Mouse (Mus musculus): ENCODE measurements around the gene Gse1. TPM values are rescaled to one million over a fixed set of nuclear protein-coding genes. Genes with fewer than 3 reads are reported as not detected.

Gse1 gene
- total and polyA plus RNA-seq, 3 experiments = 23.6 to 128 (median 66.9) TPM

GRCm38 (mm10) chr8:120569123-120569522, 340.9 kb downstream of the Gse1 start:
- no peaks in the 10 kb centered on the region for H3K27me3 ChIP-seq (ENCODE audit: control insufficient read depth in 1 of 2, insufficient read depth in 2 of 2, low read length in 2 of 2)
- peaks cover 8 to 29% of the 10 kb centered on the region in 2 experiments for H3K36me3 ChIP-seq (ENCODE audit: control insufficient read depth in 1 of 2, insufficient read depth in 2 of 2, low read length in 2 of 2)
- no peak overlapping the region for H3K4me3 ChIP-seq (ENCODE audit: control insufficient read depth in 1 of 2, insufficient read depth in 1 of 2, low read depth in 2 of 2, low read length in 2 of 2)
- peaks cover 3% of the 10 kb centered on the region for H3K79me2 ChIP-seq (ENCODE audit: control insufficient read depth, insufficient read depth, low read length, poor library complexity)
- peaks cover 0 to 5% of the 10 kb centered on the region in 2 experiments; a peak in 2 of 4 replicates for H3K4me1 ChIP-seq (ENCODE audit: control insufficient read depth in 1 of 2, insufficient read depth in 2 of 2, low read length in 2 of 2)
- H3K9me3 ChIP-seq (replicated peaks; ENCODE audit: insufficient read depth, low read length) = no peaks in the 10 kb centered on the region
- no peak overlapping the region for H3K27ac ChIP-seq (ENCODE audit: control insufficient read depth, low read depth, low read length)
- TF ChIP-seq CTCF (IDR thresholded peaks at IDR 0.05 in 2 of 3, conservative IDR thresholded peaks at IDR 0.05 in 1 of 3; ENCODE audit: control insufficient read depth in 1 of 3, insufficient read depth in 1 of 3, low read depth in 2 of 3, low read length in 3 of 3, poor library complexity in 1 of 3, severe bottlenecking in 1 of 3) (no peak), POLR2AphosphoS2 (IDR thresholded peaks at IDR 0.05; ENCODE audit: low read length) (no peak), KAT2A (conservative IDR thresholded peaks at IDR 0.05; ENCODE audit: low read depth, low read length) (no peak), ZC3H11A (IDR thresholded peaks at IDR 0.05; ENCODE audit: low read depth, low read length) (no peak), RCOR1 (IDR thresholded peaks at IDR 0.05; ENCODE audit: low read depth, low read length) (no peak), TCF12 (IDR thresholded peaks at IDR 0.05; ENCODE audit: low read depth, low read length) (no peak), GATA1 (IDR thresholded peaks at IDR 0.05; ENCODE audit: low read depth, low read length) (no peak), GABPA (IDR thresholded peaks at IDR 0.05; ENCODE audit: low read depth, low read length) (no peak), MAZ (IDR thresholded peaks at IDR 0.05; ENCODE audit: low read depth, low read length) (no peak), POLR2AphosphoS5 (IDR thresholded peaks at IDR 0.05; ENCODE audit: borderline replicate concordance, low read depth, low read length) (no peak), MAFK (IDR thresholded peaks at IDR 0.05; ENCODE audit: borderline replicate concordance, low read depth, low read length) (no peak), E2F4 (IDR thresholded peaks at IDR 0.05; ENCODE audit: borderline replicate concordance, low read depth, low read length) (no peak), SMC3 (IDR thresholded peaks at IDR 0.05; ENCODE audit: low read depth, low read length) (no peak), NELFE (IDR thresholded peaks at IDR 0.05; ENCODE audit: low read depth, low read length) (no peak), BHLHE40 (IDR thresholded peaks at IDR 0.05; ENCODE audit: borderline replicate concordance, low read depth, low read length) (no peak), ETS1 (IDR thresholded peaks at IDR 0.05; ENCODE audit: low read depth, low read length) (no peak)
- no peak overlapping the region for H3K9ac ChIP-seq (ENCODE audit: control insufficient read depth, low read depth, low read length, poor library complexity, severe bottlenecking)
- no peak for DNase-seq (ENCODE audit: low read depth, low spot score)

- DNase-seq (ENCODE audit: low read depth, low spot score) = peak; percentile 74
- no peaks in the 10 kb centered on the region for H3K27me3 ChIP-seq (ENCODE audit: control insufficient read depth in 1 of 2, insufficient read depth in 2 of 2, low read length in 2 of 2)
- H3K4me3 ChIP-seq (ENCODE audit: control insufficient read depth in 1 of 2, insufficient read depth in 1 of 2, low read depth in 2 of 2, low read length in 2 of 2) = no peak overlapping the region
- no peaks in the 10 kb centered on the region for H3K9me3 ChIP-seq (replicated peaks; ENCODE audit: insufficient read depth, low read length)
- H3K4me1 ChIP-seq (ENCODE audit: control insufficient read depth in 1 of 2, insufficient read depth in 2 of 2, low read length in 2 of 2) = no peaks in the 10 kb centered on the region
- peaks cover 0 to 27% of the 10 kb centered on the region in 2 experiments; a peak in 2 of 4 replicates for H3K36me3 ChIP-seq (ENCODE audit: control insufficient read depth in 1 of 2, insufficient read depth in 2 of 2, low read length in 2 of 2)
- no peak; a peak in 1 of 4 replicates for TF ChIP-seq POLR2A (IDR thresholded peaks at IDR 0.05; ENCODE audit: control insufficient read depth in 1 of 2, insufficient read depth in 1 of 2, low read depth in 1 of 2, low read length in 2 of 2, poor library complexity in 1 of 2)
- 0 out of 2 replicates have a peak, but pooled peaks have one; percentile 32 for TF ChIP-seq ELF1 (IDR thresholded peaks at IDR 0.05; ENCODE audit: low read depth, low read length)
- no peak for TF ChIP-seq E2F4 (IDR thresholded peaks at IDR 0.05; ENCODE audit: borderline replicate concordance, low read depth, low read length)
- TF ChIP-seq MYC (IDR thresholded peaks at IDR 0.05; ENCODE audit: low read depth, low read length) = no peak
- peak; percentile 30 for TF ChIP-seq RAD21 (IDR thresholded peaks at IDR 0.05; ENCODE audit: low read depth, low read length)
- TF ChIP-seq SMC3 (IDR thresholded peaks at IDR 0.05; ENCODE audit: low read depth, low read length) = peak; percentile 67
- TF ChIP-seq NELFE (IDR thresholded peaks at IDR 0.05; ENCODE audit: low read depth, low read length) = no peak
- 0 out of 2 replicates have a peak, but pooled peaks have one; percentile 18 for TF ChIP-seq ZC3H11A (IDR thresholded peaks at IDR 0.05; ENCODE audit: low read depth, low read length)
- TF ChIP-seq MAZ (IDR thresholded peaks at IDR 0.05; ENCODE audit: low read depth, low read length) = no peak
- no peak for TF ChIP-seq MXI1 (IDR thresholded peaks at IDR 0.05; ENCODE audit: low read depth, low read length)
- TF ChIP-seq CTCF (IDR thresholded peaks at IDR 0.05 in 2 of 3, conservative IDR thresholded peaks at IDR 0.05 in 1 of 3; ENCODE audit: control insufficient read depth in 1 of 3, insufficient read depth in 1 of 3, low read depth in 2 of 3, low read length in 3 of 3, poor library complexity in 1 of 3, severe bottlenecking in 1 of 3) = peak; percentile 76 to 97 (median 90)
- no peak for TF ChIP-seq NRF1 (IDR thresholded peaks at IDR 0.05; ENCODE audit: insufficient read depth, low read depth, low read length, poor library complexity, severe bottlenecking)
- TF ChIP-seq MAX (IDR thresholded peaks at IDR 0.05; ENCODE audit: low read length) = no peak
- no peak for TF ChIP-seq ZKSCAN1 (IDR thresholded peaks at IDR 0.05; ENCODE audit: low read depth, low read length)
- TF ChIP-seq SIN3A (IDR thresholded peaks at IDR 0.05; ENCODE audit: low read length) = peak; percentile 39; the same call in 1 of the 2 replicates
- TF ChIP-seq POLR2AphosphoS2 (IDR thresholded peaks at IDR 0.05; ENCODE audit: low read length) = 0 out of 2 replicates have a peak, but pooled peaks have one; percentile 14
- H3K79me2 ChIP-seq (ENCODE audit: control insufficient read depth, insufficient read depth, low read length, poor library complexity) = no peaks in the 10 kb centered on the region; the same call in 1 of the 2 replicates
- H3K9ac ChIP-seq (ENCODE audit: control insufficient read depth, low read depth, low read length, poor library complexity, severe bottlenecking) = no peak overlapping the region
- H3K27ac ChIP-seq (ENCODE audit: control insufficient read depth, low read depth, low read length) = no peak overlapping the region
Observed at GRCm38 (mm10) chr8:120569939-120570715, 341.9 kb downstream of the Gse1 start.

Data from MEL (cell line).